Mouse (Mus musculus): ENCODE data around the gene Noto.
A peak's percentile ranks its signal among the peaks of the same experiment; 100 is the strongest.
"Not testable (repeated sequence)": the region's sequence is repeated elsewhere in the genome, so short reads cannot be mapped to it uniquely, and the experiment has no call there.

Noto gene

GRCm38 (mm10) chr6:85431842-85432431, 8.3 kb downstream of the Noto start, which contains the start of gene Smyd5:
TSS of gene Smyd5 (plus strand) at chr6:85431989.
- peak; percentile 87 to 91 for DNase-seq

- no peak for DNase-seq
These were observed 10.2 kb downstream of the Noto start for GRCm38 (mm10) chr6:85433865-85434264.

GRCm38 (mm10) chr6:85436204-85436603, 12.5 kb downstream of the Noto start:
- DNase-seq = no peak

GRCm38 (mm10) chr6:85436631-85437030, 12.9 kb downstream of the Noto start:
- DNase-seq = no peak

GRCm38 (mm10) chr6:85441142-85441541, 17.5 kb downstream of the Noto start:
- DNase-seq = peak in 1 of 2 experiments; percentile 21

GRCm38 (mm10) chr6:85443488-85444233, 20.0 kb downstream of the Noto start:
- no peak for DNase-seq

GRCm38 (mm10) chr6:85444266-85444965, 20.7 kb downstream of the Noto start:
- no peak for DNase-seq

- no peak for DNase-seq
These were observed 21.6 kb downstream of the Noto start for GRCm38 (mm10) chr6:85445286-85445685.

GRCm38 (mm10) chr6:85447351-85447750, 23.7 kb downstream of the Noto start:
- DNase-seq = no peak

- not testable (repeated sequence) for DNase-seq
These were observed 26.5 kb downstream of the Noto start for GRCm38 (mm10) chr6:85450140-85450539.

- peak; percentile 99 to 100 for DNase-seq
These were observed 27.3 kb downstream of the Noto start, which contains the start of gene Cct7 for GRCm38 (mm10) chr6:85450697-85451663. TSS of gene Cct7 (plus strand) at chr6:85451514.

- DNase-seq = peak; percentile 98
These were observed 28.2 kb downstream of the Noto start, which contains the start of gene Pradc1 for GRCm38 (mm10) chr6:85451664-85452410. TSS of gene Pradc1 (minus strand) at chr6:85451970.

- no peak for DNase-seq
These were observed 28.7 kb downstream of the Noto start for GRCm38 (mm10) chr6:85452411-85452665.

- no peak for DNase-seq
These were observed 29.1 kb downstream of the Noto start for GRCm38 (mm10) chr6:85452816-85453215.

GRCm38 (mm10) chr6:85459621-85460020, 35.9 kb downstream of the Noto start:
- no peak for DNase-seq

GRCm38 (mm10) chr6:85465381-85465780, 41.7 kb downstream of the Noto start:
- no peak for DNase-seq

- DNase-seq = no peak
These were observed 46.2 kb downstream of the Noto start for GRCm38 (mm10) chr6:85469660-85470430.

- no peak for DNase-seq
These were observed 48.3 kb downstream of the Noto start for GRCm38 (mm10) chr6:85471962-85472361.

GRCm38 (mm10) chr6:85472542-85472941, 48.9 kb downstream of the Noto start:
- no peak for DNase-seq

- no peak for DNase-seq
These were observed 51.9 kb downstream of the Noto start for GRCm38 (mm10) chr6:85475581-85475980.

- peak; percentile 23 to 29 for DNase-seq
These were observed 53.8 kb downstream of the Noto start for GRCm38 (mm10) chr6:85477366-85477917.

All from lung, postnatal 4 days (tissue).